Mouse (Mus musculus) midbrain, postnatal 0 days (tissue): ENCODE measurements around the gene Arhgef19. TPM values are rescaled to one million over a fixed set of nuclear protein-coding genes. Genes with fewer than 3 reads are reported as not detected.

Experiments used
- ATAC-seq: fragments of 200-750 bp; cut with Nextera tagmentation; 2 replicates; pipeline ENCODE4 v1.8.0; 2017; ENCODE audit warnings: moderate number of reproducible peaks, mild to moderate bottlenecking, moderate TSS enrichment, moderate library complexity; ENCODE audit not compliant: low FRiP score
- DNase-seq: peaks from one replicate; pipeline ENCODE4 v3.0.0-alpha.2; 2015; ENCODE audit warnings: low spot score
- H3K27ac ChIP-seq: fragments of 300-500 bp; sonication (generic); 2 replicates; pipeline ENCODE4 v1.5.1; 2014; ENCODE audit warnings: low read depth, mild to moderate bottlenecking, low read length, mixed read lengths
- H3K27me3 ChIP-seq: fragments of 300-500 bp; sonication (generic); 2 replicates; pipeline ENCODE4 v1.6.1; 2014; ENCODE audit warnings: low read length, control low read depth, mixed read lengths; ENCODE audit not compliant: insufficient read depth
- H3K36me3 ChIP-seq: fragments of 300-500 bp; sonication (generic); 2 replicates; pipeline ENCODE4 v1.6.1; 2014; ENCODE audit warnings: low read length, control low read depth, mixed read lengths; ENCODE audit not compliant: insufficient read depth
- H3K4me1 ChIP-seq: fragments of 300-500 bp; sonication (generic); 2 replicates; pipeline ENCODE4 v1.6.1; 2014; ENCODE audit warnings: mild to moderate bottlenecking, control low read depth, antibody characterized with exemption, low read length, mixed read lengths; ENCODE audit not compliant: insufficient read depth
- H3K4me2 ChIP-seq: fragments of 300-500 bp; sonication (generic); 2 replicates; pipeline ENCODE4 v1.6.1; 2014; ENCODE audit warnings: low read depth, mild to moderate bottlenecking, low read length, mixed read lengths; ENCODE audit not compliant: poor library complexity, severe bottlenecking
- H3K4me3 ChIP-seq: fragments of 300-500 bp; sonication (generic); 2 replicates; pipeline ENCODE4 v1.5.1; 2014; ENCODE audit warnings: low read depth, mild to moderate bottlenecking, low read length, moderate library complexity
- H3K9ac ChIP-seq: fragments of 300-500 bp; sonication (generic); replicated peaks from 2 replicates; pipeline ENCODE4 v1.6.1; 2014; ENCODE audit warnings: mild to moderate bottlenecking, low read length, moderate library complexity, mixed read lengths; ENCODE audit not compliant: poor library complexity, severe bottlenecking
- H3K9me3 ChIP-seq: fragments of 300-500 bp; sonication (generic); 2 replicates; pipeline ENCODE4 v1.6.1; 2016; ENCODE audit warnings: low read length, control low read depth
- CTCF ChIP-seq: IDR thresholded peaks from 2 replicates; pipeline ENCODE4 v1.5.1; 2016; ENCODE audit warnings: antibody characterized with exemption, mild to moderate bottlenecking
- WGBS: fragments of 180-500 bp; shearing (Covaris S2); extraction: QIAGEN DNeasy Blood & Tissue Kit; methylation state at CpG from one replicate; pipeline ENCODE4 v1.1.7; 2014; 5-methylcytosine and 5-hydroxymethylcytosine counted together
- polyA plus RNA-seq: library from polyadenylated mRNA; unstranded; fragments of >200 nt; fragmentation: Nextera tagmentation; extraction: Ambion mirVana; gene quantifications from 2 replicates; pipeline ENCODE4 v1.2.1, GENCODE M21; 2015
- total RNA-seq: library from RNA; depleted of rRNA; stranded (reverse); fragments of >200 nt; gene quantifications from 2 replicates; pipeline ENCODE4 v1.2.3, GENCODE M21; 2014

Arhgef19 gene
- total and polyA plus RNA-seq, 2 experiments from 2014 or later = 1.3 TPM

DNA sequence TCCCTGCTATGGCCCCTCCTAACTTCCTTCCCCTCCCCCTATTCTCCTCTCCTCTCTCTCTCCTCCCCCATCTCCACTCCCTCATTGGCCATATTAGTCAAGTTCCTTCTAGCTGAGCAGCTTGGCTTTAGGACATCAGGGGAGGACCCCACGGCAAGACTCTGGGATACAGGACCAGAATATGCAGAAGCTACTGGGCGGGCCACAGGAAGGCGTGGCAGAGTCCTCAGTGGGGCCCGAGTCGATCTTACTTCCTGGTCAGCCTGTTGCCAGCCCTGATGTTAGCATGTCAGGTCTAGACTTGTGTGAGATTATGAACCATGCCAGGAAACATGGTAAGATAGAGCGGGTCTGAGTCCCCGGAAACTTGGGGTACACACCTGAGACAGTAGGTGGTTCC is 10.6 kb upstream of the Arhgef19 start:
- Histone ChIP-seq H3K27ac (no peak overlapping the region), H3K36me3 (no peaks in the 10 kb centered on the region), H3K27me3 (no peaks in the 10 kb centered on the region), H3K9me3 (no peaks in the 10 kb centered on the region), H3K4me3 (no peak overlapping the region), H3K4me2 (no peak overlapping the region), H3K4me1 (no peaks in the 10 kb centered on the region), H3K9ac (no peak overlapping the region)
- DNase-seq (no peak), ATAC-seq (no peak)
- no peak for TF ChIP-seq CTCF
- 88% methylated on average over 7 of the region's 7 CpGs for WGBS

DNA sequence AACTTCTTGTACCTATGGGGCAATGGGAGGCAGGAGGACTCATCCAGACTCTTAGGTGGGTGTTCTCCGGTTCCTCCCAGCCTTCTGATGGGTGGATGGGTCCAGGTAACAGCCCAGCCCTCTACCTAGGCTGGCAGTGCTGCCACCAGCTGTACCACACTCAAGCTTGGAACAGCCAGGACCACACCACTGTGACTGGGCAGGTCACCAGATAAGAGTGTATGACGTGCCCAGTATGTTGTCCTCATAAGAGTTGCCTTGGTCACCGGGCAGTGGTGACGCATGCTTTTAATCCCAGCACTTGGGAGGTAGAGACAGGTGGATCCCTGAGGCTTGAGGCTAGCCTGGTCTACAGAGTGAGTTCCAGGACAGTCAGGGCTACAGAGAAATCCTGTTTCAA is 6.1 kb upstream of the Arhgef19 start:
- no peak overlapping the region for H3K9ac ChIP-seq
- no peaks in the 10 kb centered on the region for H3K36me3 ChIP-seq
- WGBS = 93% methylated on average over 4 of the region's 4 CpGs
- no peak overlapping the region for H3K27ac ChIP-seq
- H3K4me2 ChIP-seq = no peak overlapping the region
- H3K9me3 ChIP-seq = no peaks in the 10 kb centered on the region
- no peaks in the 10 kb centered on the region for H3K4me1 ChIP-seq
- DNase-seq = no peak
- H3K4me3 ChIP-seq = no peak overlapping the region
- H3K27me3 ChIP-seq = no peaks in the 10 kb centered on the region
- no peak for ATAC-seq
- TF ChIP-seq CTCF = no peak

DNA sequence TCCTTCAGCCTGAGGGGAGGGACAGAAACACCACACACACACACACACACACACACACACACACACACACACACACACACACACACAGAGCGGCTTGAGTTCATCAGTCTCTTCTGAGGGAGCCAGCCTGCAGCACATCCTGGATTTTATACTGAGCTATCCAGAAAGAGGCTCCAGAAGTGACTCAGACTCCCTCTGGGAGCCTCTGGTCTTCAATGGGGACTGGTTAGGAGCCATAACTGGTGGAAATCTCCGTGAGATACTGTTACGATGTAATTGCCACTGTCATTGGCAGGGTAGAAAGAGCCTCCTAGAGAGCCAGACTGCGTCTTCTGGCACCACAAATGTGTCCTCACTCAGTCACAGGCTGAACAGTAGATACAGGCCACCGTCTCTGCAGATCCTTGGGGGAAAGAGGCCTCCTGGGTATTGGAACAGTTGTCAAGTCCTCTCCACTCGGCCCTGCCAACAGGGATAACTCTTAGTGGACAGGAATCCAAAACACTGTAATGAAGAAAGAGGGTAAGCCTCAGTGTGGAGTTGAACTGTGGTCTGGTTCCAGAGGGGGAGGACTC is 3.7 kb upstream of the Arhgef19 start:
- no peak overlapping the region for H3K27ac ChIP-seq
- H3K36me3 ChIP-seq = no peaks in the 10 kb centered on the region
- peaks cover 4% of the 10 kb centered on the region; the same call in 1 of the 2 replicates for H3K4me1 ChIP-seq
- no peaks in the 10 kb centered on the region for H3K9me3 ChIP-seq
- no peak overlapping the region for H3K9ac ChIP-seq
- no peak overlapping the region for H3K4me2 ChIP-seq
- H3K4me3 ChIP-seq = no peak overlapping the region
- H3K27me3 ChIP-seq = peaks cover 18% of the 10 kb centered on the region; the same call in 1 of the 2 replicates
- no peak for TF ChIP-seq CTCF
- WGBS = 76% methylated on average over 5 of the region's 6 CpGs
- ATAC-seq (no peak), DNase-seq (no peak)

DNA sequence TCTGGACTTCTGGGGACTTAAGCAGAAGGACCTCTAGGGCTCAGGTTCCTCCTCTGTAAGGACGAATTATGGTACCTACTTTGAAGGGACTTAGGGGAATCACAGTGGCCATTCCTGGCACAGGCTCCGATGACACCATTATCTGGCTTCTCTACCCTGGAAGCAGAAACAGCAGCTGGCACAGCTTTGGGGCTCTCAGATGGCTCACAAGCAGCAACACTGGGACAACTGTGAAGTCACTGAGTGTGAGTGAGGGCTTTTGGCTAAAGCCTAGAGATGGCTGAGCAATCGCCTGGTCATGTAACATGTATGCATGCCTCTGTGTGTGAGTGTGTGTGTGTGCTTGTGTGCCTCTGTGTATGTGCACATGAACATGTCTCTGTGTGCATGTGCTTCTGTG is 2.4 kb upstream of the Arhgef19 start:
- no peak overlapping the region for H3K27ac ChIP-seq
- no peak overlapping the region for H3K9ac ChIP-seq
- no peak for TF ChIP-seq CTCF
- no peak overlapping the region for H3K4me3 ChIP-seq
- ATAC-seq = no peak
- peaks cover 4% of the 10 kb centered on the region; the same call in 1 of the 2 replicates for H3K4me1 ChIP-seq
- H3K36me3 ChIP-seq = no peaks in the 10 kb centered on the region
- H3K27me3 ChIP-seq = peaks cover 29% of the 10 kb centered on the region; the same call in 1 of the 2 replicates
- no peak overlapping the region for H3K4me2 ChIP-seq
- WGBS = 75% methylated on average over 3 of the region's 3 CpGs
- H3K9me3 ChIP-seq = no peaks in the 10 kb centered on the region
- peak; percentile 43 for DNase-seq

DNA sequence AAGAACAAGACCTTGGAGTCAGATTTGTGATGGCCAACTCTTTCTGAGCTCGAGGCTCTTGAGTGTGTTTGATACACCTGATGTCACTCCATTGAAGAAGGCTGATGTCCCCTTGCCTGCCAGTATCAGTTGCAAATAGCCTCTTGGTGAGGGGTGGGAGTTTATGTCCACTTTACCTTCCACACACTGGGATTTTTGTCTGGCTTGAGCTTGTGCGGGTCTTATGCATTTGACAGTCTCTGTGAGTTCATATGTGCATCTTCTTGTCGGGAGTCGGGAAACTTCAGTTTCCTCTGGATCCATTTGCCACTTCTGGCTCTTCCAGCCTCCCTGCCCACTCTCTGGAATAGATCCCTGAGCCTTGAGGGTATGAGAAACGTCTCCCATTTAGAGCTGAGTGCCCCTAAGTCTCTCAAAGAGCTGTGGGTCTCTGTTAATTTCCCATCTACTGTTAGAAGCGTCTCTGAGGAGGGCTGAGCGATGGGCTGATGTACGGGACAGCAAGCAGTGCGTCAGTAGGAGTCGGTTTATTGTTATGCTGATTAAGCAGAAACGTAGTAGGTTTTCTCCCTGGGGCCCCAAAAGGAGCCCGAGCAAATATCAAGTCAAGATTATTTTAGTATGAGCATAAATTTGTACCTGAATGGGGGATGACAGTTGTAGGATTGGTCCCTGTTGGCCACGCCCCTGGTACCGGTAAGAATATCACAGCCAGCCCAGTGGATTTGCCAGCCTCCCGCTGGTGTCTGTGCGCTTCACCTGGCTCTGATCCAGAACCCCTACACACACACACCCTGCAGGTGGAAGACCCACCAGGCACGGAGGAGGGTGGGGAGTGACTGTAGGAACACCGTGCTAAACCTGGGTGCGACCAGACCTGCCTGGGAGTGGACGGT is 559 bp upstream of the Arhgef19 start:
- H3K27me3 ChIP-seq = peaks cover 34% of the 10 kb centered on the region; the same call in 1 of the 2 replicates
- TF ChIP-seq CTCF = no peak
- H3K27ac ChIP-seq = no peak overlapping the region
- DNase-seq = no peak
- no peaks in the 10 kb centered on the region for H3K36me3 ChIP-seq
- H3K4me1 ChIP-seq = peaks cover 4% of the 10 kb centered on the region; the same call in 1 of the 2 replicates
- peak overlapping the region; percentile 44 for H3K4me2 ChIP-seq
- no peak overlapping the region for H3K9ac ChIP-seq
- H3K9me3 ChIP-seq = no peaks in the 10 kb centered on the region
- 5% methylated on average over 20 of the region's 20 CpGs for WGBS
- H3K4me3 ChIP-seq = peak overlapping the region; percentile 26
- 0 out of 2 replicates have a peak, but pooled peaks have one; percentile 36 for ATAC-seq

DNA sequence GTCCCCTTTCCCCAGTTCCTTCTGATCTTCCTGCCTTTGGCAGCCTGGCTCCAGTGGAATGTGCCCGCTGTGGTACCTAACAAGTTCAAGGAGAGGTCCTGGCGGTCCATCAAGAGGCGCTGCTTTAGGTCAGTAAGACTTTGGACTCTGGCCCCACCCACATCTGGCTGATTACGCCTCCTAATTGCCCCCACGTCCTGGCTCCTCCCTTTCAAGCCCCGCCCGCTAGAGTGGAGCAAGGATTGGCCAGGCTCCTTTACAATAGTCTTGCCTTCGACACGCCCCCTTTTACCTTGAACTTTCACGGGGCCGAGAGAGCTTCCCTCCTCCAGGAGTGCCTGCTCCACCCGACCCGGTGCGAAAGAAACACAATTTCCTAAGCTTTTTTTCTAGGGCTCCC is 1.3 kb downstream of the Arhgef19 start:
- Histone ChIP-seq H3K4me1 (peaks cover 4% of the 10 kb centered on the region; the same call in 1 of the 2 replicates), H3K27ac (no peak overlapping the region), H3K9me3 (no peaks in the 10 kb centered on the region), H3K9ac (no peak overlapping the region), H3K4me3 (no peak overlapping the region), H3K27me3 (peaks cover 36% of the 10 kb centered on the region; the same call in 1 of the 2 replicates), H3K4me2 (no peak overlapping the region), H3K36me3 (no peaks in the 10 kb centered on the region)
- 6% methylated on average over 14 of the region's 14 CpGs for WGBS
- no peak for DNase-seq
- ATAC-seq = no peak
- TF ChIP-seq CTCF = no peak
